Mouse (Mus musculus) erythroblast, embryonic 14.5 days (primary cell): ENCODE results near the gene Sdk1. TPM values are rescaled to one million over a fixed set of nuclear protein-coding genes. Genes with fewer than 3 reads are reported as not detected.

Source experiments
- H3K27me3 ChIP-seq: 2 replicates; pipeline ENCODE4 v1.6.1; 2012; ENCODE audit warnings: inconsistent platforms; ENCODE audit not compliant: control insufficient read depth
- H3K36me3 ChIP-seq: 2 replicates; pipeline ENCODE4 v1.6.1; 2012; ENCODE audit warnings: mild to moderate bottlenecking, inconsistent platforms; ENCODE audit not compliant: control insufficient read depth
- H3K4me1 ChIP-seq: 2 replicates; pipeline ENCODE4 v1.6.1; 2012; ENCODE audit warnings: inconsistent platforms; ENCODE audit not compliant: control insufficient read depth
- H3K4me3 ChIP-seq: replicated peaks from 2 replicates; pipeline ENCODE3; 2012; ENCODE audit warnings: moderate library complexity, mild to moderate bottlenecking, inconsistent platforms
- H3K9me3 ChIP-seq: 2 replicates; pipeline ENCODE4 v1.6.1; 2012; ENCODE audit warnings: low read length, inconsistent platforms, mixed read lengths; ENCODE audit not compliant: control insufficient read depth
- GATA1 ChIP-seq: IDR thresholded peaks from 2 replicates; pipeline ENCODE4 v1.6.1; 2012; ENCODE audit warnings: low read length, inconsistent platforms, mixed read lengths
- TAL1 ChIP-seq: IDR thresholded peaks from 3 replicates; pipeline ENCODE4 v1.6.1; 2012; ENCODE audit warnings: low read length, inconsistent platforms, mixed read lengths
- polyA plus RNA-seq: library from polyadenylated mRNA; stranded (reverse); fragments of >175 nt; gene quantifications from 2 replicates; pipeline ENCODE4 v1.2.3, GENCODE M21; 2012

Sdk1 gene
- polyA plus RNA-seq, 1 experiment = not detected

DNA sequence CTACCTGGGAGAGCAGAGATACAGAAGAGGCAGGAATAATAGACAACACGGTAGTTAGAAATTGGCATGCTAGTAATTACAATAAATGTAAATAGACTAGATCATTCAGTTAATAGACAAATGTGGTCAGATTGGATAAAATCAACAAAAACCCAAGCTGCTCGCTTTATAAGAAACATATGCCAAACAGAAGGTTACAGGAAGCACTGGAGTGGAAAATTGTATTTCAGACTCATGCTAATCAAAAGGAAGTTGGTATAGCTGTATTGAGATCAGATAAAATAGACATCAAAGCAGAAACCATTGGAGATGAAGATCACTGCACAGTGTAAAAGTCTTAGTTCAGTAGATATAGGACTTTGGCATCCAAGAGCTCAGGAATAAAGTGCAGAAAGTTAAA lies 63.4 kb downstream of the Sdk1 start:
- peaks cover 3% of the 10 kb centered on the region; the same call in 1 of the 2 replicates for H3K4me1 ChIP-seq
- no peak overlapping the region for H3K4me3 ChIP-seq
- no peaks in the 10 kb centered on the region for H3K36me3 ChIP-seq
- H3K9me3 ChIP-seq = no peaks in the 10 kb centered on the region
- TF ChIP-seq GATA1 = no peak
- TF ChIP-seq TAL1 = no peak
- H3K27me3 ChIP-seq = no peaks in the 10 kb centered on the region

DNA sequence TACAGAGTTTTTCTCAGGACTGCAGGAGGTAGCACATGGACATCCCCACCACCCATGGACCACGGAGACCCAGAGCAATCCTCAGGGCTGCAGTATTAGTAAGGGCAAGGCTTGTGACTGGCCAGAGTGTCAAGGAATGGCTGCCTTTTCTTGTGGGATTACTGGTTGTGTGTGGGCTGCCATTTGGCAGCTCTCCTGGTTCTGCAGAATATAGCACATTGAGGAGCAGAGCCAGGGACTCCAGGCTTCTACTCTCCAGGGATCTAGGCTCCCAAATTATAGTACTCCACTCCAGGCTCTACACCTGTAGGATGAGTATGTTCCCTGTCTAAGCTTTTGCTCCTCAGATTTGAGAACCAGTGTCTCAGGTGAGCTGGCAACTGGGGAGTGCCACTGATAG lies 69.4 kb downstream of the Sdk1 start:
- Histone ChIP-seq H3K27me3 (no peaks in the 10 kb centered on the region), H3K36me3 (no peaks in the 10 kb centered on the region), H3K9me3 (no peaks in the 10 kb centered on the region), H3K4me3 (no peak overlapping the region), H3K4me1 (no peaks in the 10 kb centered on the region)
- no peak for TF ChIP-seq TAL1
- TF ChIP-seq GATA1 = no peak

DNA sequence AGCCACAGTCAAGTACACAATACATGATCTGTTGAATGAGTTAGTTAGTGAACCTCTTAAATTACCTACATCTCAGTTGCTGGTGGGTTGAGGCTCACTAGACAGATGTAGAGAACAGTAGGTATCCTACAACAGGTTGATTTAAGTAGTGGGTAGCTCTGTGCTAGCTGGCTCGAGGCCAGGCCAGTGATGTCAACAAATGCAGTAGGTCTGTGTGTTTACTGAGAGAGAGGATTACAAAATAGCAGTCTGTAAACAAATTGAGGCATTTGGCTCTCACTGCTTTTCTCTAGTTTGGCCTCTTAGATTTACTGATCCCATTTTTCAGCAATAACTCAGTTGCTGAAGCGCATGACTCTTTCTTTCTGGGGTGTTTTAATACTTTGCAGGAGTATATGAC lies 70.5 kb downstream of the Sdk1 start:
- no peak overlapping the region for H3K4me3 ChIP-seq
- H3K9me3 ChIP-seq = no peaks in the 10 kb centered on the region
- no peak for TF ChIP-seq GATA1
- TF ChIP-seq TAL1 = no peak
- no peaks in the 10 kb centered on the region for H3K36me3 ChIP-seq
- no peaks in the 10 kb centered on the region for H3K27me3 ChIP-seq
- no peaks in the 10 kb centered on the region for H3K4me1 ChIP-seq

DNA sequence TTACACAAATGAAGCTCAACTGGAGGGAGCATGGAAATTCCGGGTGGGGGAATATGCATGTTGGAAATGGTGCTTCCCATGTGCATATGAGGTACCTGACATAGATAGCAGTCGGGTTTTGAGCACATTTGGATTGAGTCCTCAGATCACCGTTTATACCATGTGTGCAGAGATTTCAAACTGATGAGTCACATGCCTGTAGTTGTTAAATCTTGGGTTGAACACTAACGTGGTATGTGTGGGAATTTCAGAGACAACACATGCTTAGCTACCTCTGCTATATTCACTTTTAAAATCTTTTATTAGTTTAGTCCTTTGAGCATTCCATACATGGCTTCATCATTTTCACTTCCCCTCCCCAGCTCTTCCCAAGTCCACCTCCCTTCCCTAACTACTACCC lies 71.0 kb downstream of the Sdk1 start:
- Histone ChIP-seq H3K36me3 (no peaks in the 10 kb centered on the region), H3K27me3 (no peaks in the 10 kb centered on the region), H3K4me1 (no peaks in the 10 kb centered on the region), H3K9me3 (no peaks in the 10 kb centered on the region), H3K4me3 (no peak overlapping the region)
- TF ChIP-seq TAL1 = no peak
- TF ChIP-seq GATA1 = no peak

DNA sequence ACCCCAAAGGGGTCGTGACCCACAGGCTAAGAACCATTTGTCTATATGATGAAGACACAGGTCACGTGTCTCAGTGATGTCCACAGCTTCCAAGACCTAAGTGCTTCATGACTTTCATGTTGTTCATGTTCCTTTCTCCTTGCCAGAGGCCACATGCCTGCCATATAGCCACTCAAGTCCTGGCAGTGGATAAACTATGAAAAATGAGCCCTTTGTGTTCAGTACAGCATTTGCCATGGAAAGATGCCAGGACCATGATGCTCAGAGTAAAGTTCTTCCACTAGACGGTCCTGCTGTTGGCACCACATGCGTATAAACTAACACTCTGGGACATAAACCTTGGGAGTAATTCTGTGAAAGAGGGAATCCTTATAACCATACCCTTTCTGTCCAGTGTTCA lies 75.8 kb downstream of the Sdk1 start:
- H3K36me3 ChIP-seq = no peaks in the 10 kb centered on the region
- no peaks in the 10 kb centered on the region for H3K9me3 ChIP-seq
- H3K4me1 ChIP-seq = no peaks in the 10 kb centered on the region
- H3K27me3 ChIP-seq = no peaks in the 10 kb centered on the region
- TF ChIP-seq GATA1 = no peak
- no peak overlapping the region for H3K4me3 ChIP-seq

DNA sequence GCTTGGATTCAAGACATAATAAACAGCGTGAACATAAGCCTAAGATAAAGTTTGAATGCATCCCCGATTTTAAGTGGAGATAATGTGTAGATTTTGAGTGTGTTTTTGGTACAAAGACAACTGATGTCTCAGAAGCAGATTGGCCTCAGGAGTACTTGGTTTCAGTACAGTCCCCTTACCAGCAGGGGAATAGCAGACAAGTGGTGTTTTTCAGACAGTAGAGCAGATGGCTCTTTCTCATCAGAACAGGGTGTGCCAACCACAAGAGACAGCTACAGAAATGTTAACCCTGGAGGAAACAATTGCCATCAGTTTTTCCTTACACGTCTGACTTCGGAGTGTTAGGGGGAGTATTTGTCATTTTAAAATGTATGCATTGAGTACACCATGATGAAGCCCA lies 83.6 kb downstream of the Sdk1 start:
- Histone ChIP-seq H3K9me3 (peaks cover 8% of the 10 kb centered on the region; the same call in 1 of the 2 replicates), H3K4me1 (no peaks in the 10 kb centered on the region), H3K27me3 (no peaks in the 10 kb centered on the region), H3K4me3 (no peak overlapping the region), H3K36me3 (no peaks in the 10 kb centered on the region)
- no peak for TF ChIP-seq TAL1

DNA sequence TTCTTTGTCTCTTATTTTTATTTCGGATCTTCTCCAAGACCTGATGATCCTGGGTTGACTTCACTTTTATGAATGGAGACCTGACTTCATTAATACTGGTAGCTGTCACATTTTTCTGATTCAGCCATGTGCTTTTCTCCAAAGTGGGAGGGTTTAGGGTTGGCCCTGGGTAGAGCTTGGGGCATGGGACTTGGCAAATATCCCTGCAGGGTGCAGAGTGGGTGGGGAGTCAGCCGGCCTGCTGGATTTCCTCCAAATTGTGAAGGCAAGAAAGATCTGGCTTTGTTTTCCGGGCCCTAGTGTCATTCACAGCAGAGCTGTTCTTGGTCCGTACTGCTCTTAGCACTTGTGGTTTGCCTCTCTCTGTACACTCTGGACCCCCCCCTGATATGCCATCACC lies 103.1 kb downstream of the Sdk1 start:
- no peaks in the 10 kb centered on the region for H3K27me3 ChIP-seq
- TF ChIP-seq GATA1 = no peak
- TF ChIP-seq TAL1 = no peak
- H3K36me3 ChIP-seq = no peaks in the 10 kb centered on the region
- no peaks in the 10 kb centered on the region for H3K4me1 ChIP-seq
- H3K4me3 ChIP-seq = no peak overlapping the region
- H3K9me3 ChIP-seq = no peaks in the 10 kb centered on the region

DNA sequence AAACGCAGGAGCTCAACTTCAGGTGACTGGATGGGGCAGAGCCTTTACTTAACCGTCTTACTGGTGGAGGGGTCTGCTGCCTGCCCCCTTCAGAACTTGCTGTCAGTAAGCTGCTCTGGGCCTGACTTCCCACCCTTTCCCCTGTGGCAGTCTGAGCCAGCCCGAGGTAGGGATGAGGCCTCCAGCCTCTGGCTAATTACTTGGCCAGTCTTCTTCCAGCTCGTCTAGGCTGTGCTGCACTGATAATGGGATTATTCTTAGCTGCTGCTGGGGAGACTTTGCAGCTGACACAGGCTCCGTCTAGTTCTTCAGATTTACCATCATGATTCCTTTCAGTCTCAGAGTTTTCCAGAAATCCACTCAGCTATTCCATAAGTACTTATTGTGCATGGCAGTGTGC lies 104.2 kb downstream of the Sdk1 start:
- no peaks in the 10 kb centered on the region for H3K4me1 ChIP-seq
- no peaks in the 10 kb centered on the region for H3K27me3 ChIP-seq
- no peak overlapping the region for H3K4me3 ChIP-seq
- H3K9me3 ChIP-seq = no peaks in the 10 kb centered on the region; the same call in 1 of the 2 replicates
- H3K36me3 ChIP-seq = no peaks in the 10 kb centered on the region
- TF ChIP-seq GATA1 = no peak
- TF ChIP-seq TAL1 = no peak

DNA sequence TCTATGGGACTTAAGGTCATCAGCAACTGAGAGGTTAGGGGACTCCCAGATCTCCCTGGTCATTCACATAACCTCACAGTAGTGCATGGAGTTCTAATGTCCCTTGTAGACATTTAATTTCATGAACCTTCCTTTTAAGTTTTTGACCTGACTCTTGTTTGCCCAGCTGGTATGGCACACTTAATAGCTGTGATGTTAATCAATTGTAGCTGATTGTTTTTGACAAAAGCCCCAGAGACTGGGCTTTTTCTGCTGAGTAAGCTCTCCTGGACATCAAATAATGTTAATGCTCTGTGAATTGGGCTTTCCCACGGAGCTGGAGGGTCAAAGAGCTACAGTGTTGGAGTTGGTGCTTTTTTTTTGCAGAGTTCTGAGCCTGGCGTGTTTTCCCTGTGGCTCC lies 121.4 kb downstream of the Sdk1 start:
- H3K36me3 ChIP-seq = peaks cover 3% of the 10 kb centered on the region; the same call in 1 of the 2 replicates
- peaks cover 10% of the 10 kb centered on the region for H3K9me3 ChIP-seq
- no peak overlapping the region for H3K4me3 ChIP-seq
- TF ChIP-seq GATA1 (no peak), TAL1 (no peak)
- H3K27me3 ChIP-seq = no peaks in the 10 kb centered on the region
- no peaks in the 10 kb centered on the region for H3K4me1 ChIP-seq

DNA sequence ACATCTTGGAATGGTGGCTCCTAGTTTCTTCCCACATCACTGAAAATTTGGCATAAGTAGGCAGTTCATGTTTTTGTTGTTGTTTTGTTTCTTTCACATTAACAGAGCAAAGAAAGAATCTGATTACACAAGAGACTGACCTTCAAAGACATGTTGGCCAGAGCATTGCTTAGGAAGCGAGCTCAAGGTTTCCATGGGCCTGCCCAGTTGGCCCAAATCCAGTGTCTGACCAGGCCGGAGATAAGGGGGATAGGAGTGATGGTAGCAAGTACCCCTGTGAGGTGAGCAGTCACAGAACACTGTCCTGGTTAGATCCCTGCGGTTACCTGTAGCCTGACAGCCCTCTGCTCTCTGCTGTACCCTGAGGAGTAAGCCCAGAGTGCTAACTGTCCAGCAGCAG lies 122.7 kb downstream of the Sdk1 start:
- no peak overlapping the region for H3K4me3 ChIP-seq
- no peaks in the 10 kb centered on the region for H3K27me3 ChIP-seq
- peaks cover 10% of the 10 kb centered on the region for H3K9me3 ChIP-seq
- H3K36me3 ChIP-seq = peaks cover 3% of the 10 kb centered on the region; the same call in 1 of the 2 replicates
- TF ChIP-seq TAL1 (no peak), GATA1 (no peak)
- no peaks in the 10 kb centered on the region for H3K4me1 ChIP-seq
